Mouse (Mus musculus) naive thymus-derived CD4-positive, alpha-beta T cell, adult 2 months (primary cell): ENCODE measurements around the gene Vmn2r98.
"Not testable (repeated sequence)": the region's sequence is repeated elsewhere in the genome, so short reads cannot be mapped to it uniquely, and the experiment has no call there.

Experiments used
- DNase-seq: peaks from one replicate; pipeline ENCODE4 v3.0.0-alpha.2; 2011; ENCODE audit warnings: low read depth

The Vmn2r98 gene

GRCm38 (mm10) chr17:19053160-19053559, at the start of gene Vmn2r98:
Gene Vmn2r98 (plus strand): TSS chr17:19053460.
- not testable (repeated sequence) for DNase-seq

- not testable (repeated sequence) for DNase-seq
These were observed 21.8 kb upstream of the Vmn2r98 start for GRCm38 (mm10) chr17:19031441-19031840.

- DNase-seq = no peak
These were observed 21.3 kb upstream of the Vmn2r98 start for GRCm38 (mm10) chr17:19031962-19032361.

- no peak for DNase-seq
These were observed 20.5 kb upstream of the Vmn2r98 start for GRCm38 (mm10) chr17:19032721-19033120.
